ENCODE assay signal across 8 mouse cellular contexts in the genomic region with DNA sequence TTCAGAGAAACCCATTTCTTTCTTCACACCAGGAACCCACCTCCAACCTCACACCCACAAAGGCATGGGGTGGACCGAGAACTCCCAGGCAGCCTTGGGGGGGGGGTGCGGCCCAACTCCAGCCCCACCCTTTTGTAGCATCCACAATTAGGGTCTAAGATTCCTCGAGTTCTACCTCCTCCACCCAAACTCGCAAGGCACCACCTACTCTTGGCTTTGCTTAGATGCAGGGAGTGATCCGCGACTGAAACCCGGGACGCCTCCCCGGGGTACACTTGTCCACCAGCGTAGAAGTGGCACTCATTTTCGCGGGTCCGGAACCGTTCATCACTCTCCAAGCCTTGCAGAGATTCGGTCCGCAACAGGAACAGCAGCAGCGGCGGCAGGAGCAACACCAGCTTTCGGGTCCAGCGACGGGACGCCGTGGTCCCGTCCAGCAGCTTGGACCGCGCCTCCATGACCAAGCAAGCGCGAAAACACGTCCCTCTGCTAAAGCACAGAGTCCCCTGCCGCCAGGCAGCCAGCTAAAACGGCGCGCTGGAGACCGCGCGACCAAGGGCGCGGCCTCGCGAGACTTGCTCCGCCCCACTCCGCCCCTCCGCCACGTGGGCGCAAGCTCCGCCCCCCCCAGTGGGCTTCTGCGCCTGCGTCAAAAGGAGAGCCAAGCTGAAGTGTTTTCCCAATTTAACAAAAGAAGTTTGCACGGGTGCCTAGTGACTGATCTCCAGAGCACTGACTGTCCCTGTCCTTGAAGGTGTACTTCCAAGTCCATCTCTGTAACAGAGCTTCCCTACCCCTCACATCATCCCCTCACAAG. TPM values are rescaled to one million over a fixed set of nuclear protein-coding genes. Genes with fewer than 3 reads are reported as not detected.
A peak's percentile ranks its signal among the peaks of the same experiment; 100 is the strongest.
DNase-seq lines count a peak whose midpoint lies in the region; ATAC-seq lines count a peak whose summit lies in the region.

No protein-coding gene starts in this region.

- peak; percentile 83 for DNase-seq in MN1 (ENCODE audit: low spot score)
- peak; percentile 76 for DNase-seq in cerebellum, adult 8-10 months
- peak; percentile 88 for DNase-seq in hindbrain, embryonic 11.5 days (ENCODE audit: low spot score)
- DNase-seq in layer of hippocampus, postnatal 25 days (ENCODE audit: extremely low spot score in 1 of 2, low spot score in 1 of 2): peak; percentile 52 to 64
- peak; percentile 79 for DNase-seq in lung, postnatal 25 days (ENCODE audit: low spot score)
- peak; percentile 86 for DNase-seq in retina, embryonic 14.5 days (ENCODE audit: low spot score)
- DNase-seq in thymus, postnatal 4 days: peak; percentile 91

- no peaks in the 10 kb centered on the region for H3K9me3 ChIP-seq in hindbrain, embryonic 11.5 days (ENCODE audit: control insufficient read depth, low read length)

- H3K36me3 ChIP-seq in hindbrain, embryonic 11.5 days (ENCODE audit: control insufficient read depth, insufficient read depth, low read length): no peaks in the 10 kb centered on the region

- 10% methylated on average over 48 of the region's 49 CpGs for WGBS in hindbrain, embryonic 11.5 days

- no peak overlapping the region for H3K27ac ChIP-seq in hindbrain, embryonic 11.5 days (ENCODE audit: low read depth, low read length)

- H3K4me3 ChIP-seq in hindbrain, embryonic 11.5 days (ENCODE audit: low read depth, low read length): peak overlapping the region; percentile 54

- H3K4me1 ChIP-seq in hindbrain, embryonic 11.5 days (replicated peaks; ENCODE audit: control insufficient read depth, insufficient read depth, low read length): no peaks in the 10 kb centered on the region

- H3K27me3 ChIP-seq in hindbrain, embryonic 11.5 days (ENCODE audit: control insufficient read depth, insufficient read depth, low read length): no peaks in the 10 kb centered on the region

- H3K9ac ChIP-seq in hindbrain, embryonic 11.5 days (ENCODE audit: low read depth, low read length): peak overlapping the region; percentile 54

- ATAC-seq in frontal cortex, adult (ENCODE audit: low TSS enrichment): peak; percentile 98
- ATAC-seq in hindbrain, embryonic 11.5 days (ENCODE audit: low FRiP score): peak; percentile 99

- peak overlapping the region; percentile 35 for H3K4me2 ChIP-seq in hindbrain, embryonic 11.5 days (replicated peaks; ENCODE audit: low read depth, low read length)

RNA-seq across cellular contexts. Expression of gene Prdx4, which starts 2.4 kb away (rescaled TPM):
- 234 and 249 TPM in 2 replicates for polyA plus RNA-seq in hindbrain, embryonic 11.5 days (2014; fragmentation: Nextera tagmentation; extraction: Ambion mirVana)
- total RNA-seq in layer of hippocampus, postnatal 25 days (2021): 10 to 100 TPM; 15.4 to 20.5 TPM
